Mouse (Mus musculus) left cerebral cortex, postnatal 14 days (tissue): ENCODE data around the gene Uba1y. TPM values are rescaled to one million over a fixed set of nuclear protein-coding genes. Genes with fewer than 3 reads are reported as not detected.
"Not testable (repeated sequence)": the region's sequence is repeated elsewhere in the genome, so short reads cannot be mapped to it uniquely, and the experiment has no call there.

ENCODE experiments used
- DNase-seq, 2 experiments: peaks; one replicate each; pipeline ENCODE4 v3.0.0; 2021 to 2022; ENCODE audit warnings: low spot score in 2 of 2, mixed read lengths in 1 of 2
- intact Hi-C: fragments of 180-260 bp; cut with DNase I; formaldehyde crosslinking; loops from one replicate; pipeline ENCODE4 v1.15.1; 2025
- long read RNA-seq, 2 experiments: library from polyadenylated mRNA; stranded (forward); transcript quantifications; one replicate each; pipeline ENCODE4 v2.0.0; 2021
- total RNA-seq, 2 experiments: library from RNA; stranded (reverse); gene quantifications; 2 replicates each; pipeline ENCODE4 v1.2.3; 2021

The Uba1y gene
- not detected for total RNA-seq
- long read RNA-seq, experiment 1, result 0 reads
- long read RNA-seq, experiment 2, result 0 reads

DNA sequence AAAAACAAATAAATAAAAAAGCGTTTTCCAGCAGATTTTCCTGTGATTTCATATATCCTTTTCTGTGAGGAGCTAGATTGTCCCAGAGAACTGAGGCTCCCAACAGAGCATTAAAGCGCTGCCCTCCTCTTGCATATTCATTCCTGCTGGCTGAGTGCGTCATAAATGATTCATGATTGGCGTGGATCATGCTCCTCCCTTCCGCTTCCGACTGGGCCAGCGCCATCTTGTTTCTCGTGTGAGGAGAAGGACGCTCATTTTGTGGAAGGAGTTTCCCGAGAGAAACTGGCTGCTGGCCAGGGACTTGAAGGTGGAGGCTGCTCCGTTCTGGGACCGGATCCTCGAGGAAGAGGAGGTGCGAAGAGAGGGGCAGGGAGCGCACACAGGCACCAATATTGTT is at the start of gene Uba1y:
Uba1y (plus strand) TSS at position 254 of the 400 bp plus-strand sequence.
- DNase-seq, result no peak
- intact Hi-C loops, result no loop called here

DNA sequence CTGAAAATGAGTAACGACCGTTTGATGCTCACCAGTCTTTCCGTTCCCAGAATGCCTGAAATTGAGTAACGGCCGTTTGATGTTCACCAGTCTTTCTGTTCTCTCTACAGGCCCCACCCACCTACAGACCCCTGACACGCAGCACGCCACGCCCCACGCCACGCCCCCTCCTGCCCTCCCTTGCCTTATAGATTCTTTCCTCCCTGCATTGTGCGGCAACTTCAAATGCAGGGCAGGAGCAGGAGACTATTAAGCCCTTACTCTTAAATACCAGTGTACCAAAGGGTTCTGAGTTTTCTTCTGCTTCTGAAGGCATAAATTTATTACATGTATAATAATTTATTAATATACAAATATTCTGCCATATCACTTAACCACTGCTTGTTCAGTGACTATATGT is 21.1 kb upstream of the Uba1y start, which contains the start of gene Zfy1:
Zfy1 (minus strand) TSS at position 101 of the 400 bp plus-strand sequence.
- DNase-seq, intact Hi-C loops: not testable (repeated sequence)

DNA sequence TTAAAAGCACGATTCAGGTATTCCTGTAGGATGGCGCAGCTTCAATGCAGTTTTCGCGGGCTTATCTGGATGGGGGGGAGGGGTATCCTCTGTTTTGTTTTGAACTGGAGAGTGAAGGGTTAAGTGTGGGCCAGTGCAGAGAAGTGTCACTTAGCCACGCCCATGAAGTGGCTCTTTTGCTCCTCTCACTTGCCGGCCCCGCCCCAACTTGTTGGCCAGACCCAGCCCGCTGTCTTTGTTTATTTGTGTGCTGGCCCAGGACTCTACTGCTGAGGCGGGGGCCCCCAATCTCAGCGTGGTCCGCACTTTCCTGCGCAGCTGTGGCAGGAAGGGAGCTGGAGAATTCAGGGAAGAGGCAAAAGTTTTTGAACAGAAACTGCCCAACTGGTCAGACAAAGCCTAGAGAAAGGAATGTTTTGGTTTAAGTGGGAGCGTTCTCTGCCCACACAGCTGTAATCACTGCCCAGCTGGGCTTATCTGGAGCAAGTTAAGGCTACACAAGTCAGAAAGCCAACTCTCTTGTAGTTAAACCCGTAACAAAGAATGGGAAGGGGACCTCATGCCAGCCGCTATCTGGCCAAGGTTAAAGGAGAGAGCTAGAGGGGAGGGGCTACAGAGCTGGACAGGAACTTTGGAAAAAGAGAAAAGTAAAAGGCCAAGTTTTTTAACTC is 9.3 kb upstream of the Uba1y start:
- no peak for DNase-seq
- intact Hi-C loops, result no loop called here

DNA sequence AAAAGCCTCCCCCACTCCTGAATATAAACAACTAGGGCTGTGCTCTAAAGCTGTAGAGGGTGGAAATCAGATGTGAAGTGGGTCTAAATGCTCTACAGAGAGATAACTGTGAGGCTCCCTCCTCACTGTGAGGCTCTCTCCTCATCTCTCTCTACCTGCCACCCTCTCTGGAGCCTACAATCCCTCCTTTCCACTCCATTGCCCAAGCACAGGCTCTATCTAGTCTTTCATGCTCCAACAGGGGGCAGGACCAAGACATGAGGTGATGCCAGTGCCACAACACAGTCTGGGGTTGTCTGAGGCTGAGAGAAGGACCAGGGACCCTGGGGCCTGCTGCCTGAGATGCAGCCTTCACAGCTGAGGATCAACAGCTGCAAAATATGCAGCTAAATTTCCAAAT is 54.0 kb downstream of the Uba1y start:
- DNase-seq, result no peak
- intact Hi-C loops, result no loop called here

DNA sequence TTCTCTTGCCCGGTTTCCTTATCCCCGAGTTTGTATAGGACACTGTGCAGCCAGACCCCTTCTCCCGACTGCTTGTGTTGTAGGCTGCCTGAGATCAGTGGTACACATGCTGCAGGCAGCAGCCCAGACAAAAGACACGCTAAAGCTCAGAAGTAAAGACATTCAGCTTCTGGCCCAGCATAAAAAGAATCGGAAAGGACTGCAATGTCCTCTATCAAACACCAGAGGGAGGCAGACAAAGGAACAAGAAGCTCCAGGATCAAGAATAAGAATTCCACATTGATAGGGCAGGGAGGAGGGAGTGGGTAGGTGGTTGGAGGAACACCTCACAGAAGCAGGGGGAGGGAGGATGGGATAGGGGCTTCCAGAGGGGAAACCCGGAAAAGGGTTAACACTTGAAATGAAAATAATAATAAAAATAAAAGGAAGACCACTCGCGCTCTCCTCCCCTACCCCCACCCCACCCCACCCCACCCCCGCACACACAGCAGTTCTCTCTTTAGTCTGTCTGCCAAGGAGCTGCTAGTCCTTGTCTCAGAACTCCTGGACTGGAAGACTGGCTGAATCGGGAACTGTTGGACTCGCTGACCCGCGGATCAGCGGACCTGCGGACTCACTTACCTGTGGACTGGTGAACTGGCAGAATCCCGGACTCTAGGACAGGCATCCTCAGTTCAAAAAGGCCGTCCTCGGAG is 54.6 kb downstream of the Uba1y start:
- intact Hi-C loops, result no loop called here
- DNase-seq, result peak in 1 of 2 experiments; percentile 2

Other genes with a start within 250 kb of the Uba1y start
- not detected for gene Zfy1, start 21.2 kb upstream of the Uba1y start, total RNA-seq
- gene Kdm5d, start 79.1 kb downstream of the Uba1y start, total RNA-seq, result 10 to 100 TPM in 1 of 2 experiments, not detected in 1; 13.8 TPM
- gene Eif2s3y, start 191.9 kb downstream of the Uba1y start, total RNA-seq, result 10 to 100 TPM in 1 of 2 experiments, not detected in 1; 76.1 TPM